Mouse (Mus musculus) neural tube, embryonic 15.5 days (tissue): ENCODE results near the gene Rragc. TPM values are rescaled to one million over a fixed set of nuclear protein-coding genes. Genes with fewer than 3 reads are reported as not detected.
A peak's percentile ranks its signal among the peaks of the same experiment; 100 is the strongest.

ENCODE experiments used
- ATAC-seq: fragments of 200-750 bp; cut with Nextera tagmentation; 2 replicates; pipeline ENCODE4 v1.8.0; 2017; ENCODE audit warnings: mild to moderate bottlenecking, moderate TSS enrichment, moderate library complexity; ENCODE audit not compliant: low FRiP score
- H3K27ac ChIP-seq: fragments of 300-500 bp; sonication (generic); replicated peaks from 2 replicates; pipeline ENCODE4 v1.5.1; 2015; ENCODE audit warnings: mild to moderate bottlenecking, inconsistent platforms
- H3K27me3 ChIP-seq: fragments of 300-500 bp; sonication (generic); replicated peaks from 2 replicates; pipeline ENCODE4 v1.6.1; 2015; ENCODE audit warnings: inconsistent platforms
- H3K36me3 ChIP-seq: fragments of 300-500 bp; sonication (generic); 2 replicates; pipeline ENCODE4 v1.6.1; 2015; ENCODE audit warnings: inconsistent platforms
- H3K4me1 ChIP-seq: fragments of 300-500 bp; sonication (generic); 2 replicates; pipeline ENCODE4 v1.6.1; 2015; ENCODE audit warnings: inconsistent platforms
- H3K4me2 ChIP-seq: fragments of 300-500 bp; sonication (generic); 2 replicates; pipeline ENCODE4 v1.6.1; 2015; ENCODE audit warnings: inconsistent platforms, mild to moderate bottlenecking, moderate library complexity
- H3K4me3 ChIP-seq: fragments of 300-500 bp; sonication (generic); replicated peaks from 2 replicates; pipeline ENCODE4 v1.5.1; 2015; ENCODE audit warnings: mild to moderate bottlenecking, inconsistent platforms
- H3K9ac ChIP-seq: fragments of 300-500 bp; sonication (generic); replicated peaks from 2 replicates; pipeline ENCODE4 v1.6.1; 2015; ENCODE audit warnings: mild to moderate bottlenecking, inconsistent platforms
- H3K9me3 ChIP-seq: fragments of 300-500 bp; sonication (generic); replicated peaks from 2 replicates; pipeline ENCODE4 v1.6.1; 2016; ENCODE audit warnings: inconsistent platforms
- WGBS: fragments of 180-500 bp; shearing (Covaris S2); methylation state at CpG from one replicate; pipeline ENCODE4 v1.1.7; 2015; ENCODE audit warnings: mixed read lengths; 5-methylcytosine and 5-hydroxymethylcytosine counted together
- polyA plus RNA-seq: library from polyadenylated mRNA; unstranded; fragments of >200 nt; fragmentation: Nextera tagmentation; extraction: Ambion mirVana; gene quantifications from 2 replicates; pipeline ENCODE4 v1.2.1, GENCODE M21; 2015

Gene Rragc
- polyA plus RNA-seq, 1 experiment from 2014 or later: 44.4 TPM

- ATAC-seq: peak; percentile 79
Observed at GRCm38 (mm10) chr4:123956703-123957491, 39.7 kb downstream of the Rragc start.

GRCm38 (mm10) chr4:123957492-123957808 is 40.2 kb downstream of the Rragc start:
- ATAC-seq: no peak
- Histone ChIP-seq H3K4me3 (no peak overlapping the region), H3K4me1 (peaks cover 10% of the 10 kb centered on the region), H3K9me3 (no peaks in the 10 kb centered on the region), H3K27me3 (peaks cover 50% of the 10 kb centered on the region), H3K36me3 (no peaks in the 10 kb centered on the region), H3K27ac (no peak overlapping the region), H3K9ac (no peak overlapping the region), H3K4me2 (peak overlapping the region; percentile 50)
- 58% methylated on average over 4 of the region's 4 CpGs for WGBS

More at GRCm38 (mm10) chr4:123956703-123957491, 39.7 kb downstream of the Rragc start:
- peaks cover 10% of the 10 kb centered on the region for H3K4me1 ChIP-seq
- no peaks in the 10 kb centered on the region for H3K9me3 ChIP-seq
- peak overlapping the region; percentile 17 for H3K4me3 ChIP-seq
- WGBS: 7% methylated on average over 31 of the region's 31 CpGs
- no peaks in the 10 kb centered on the region for H3K36me3 ChIP-seq
- H3K4me2 ChIP-seq: peak overlapping the region; percentile 50
- no peak overlapping the region for H3K27ac ChIP-seq
- no peak overlapping the region for H3K9ac ChIP-seq
- H3K27me3 ChIP-seq: peaks cover 50% of the 10 kb centered on the region

- H3K27me3 ChIP-seq: peaks cover 48% of the 10 kb centered on the region
- peaks cover 10% of the 10 kb centered on the region for H3K4me1 ChIP-seq
- no peaks in the 10 kb centered on the region for H3K9me3 ChIP-seq
- no peak overlapping the region for H3K4me2 ChIP-seq
- H3K9ac ChIP-seq: no peak overlapping the region
- WGBS: 63% methylated on average over 4 of the region's 4 CpGs
- H3K36me3 ChIP-seq: no peaks in the 10 kb centered on the region
- H3K4me3 ChIP-seq: no peak overlapping the region
- H3K27ac ChIP-seq: no peak overlapping the region
- ATAC-seq: no peak
Observed at GRCm38 (mm10) chr4:123957891-123958290, 40.6 kb downstream of the Rragc start.

- Histone ChIP-seq H3K9ac (no peak overlapping the region), H3K27ac (no peak overlapping the region), H3K4me3 (no peak overlapping the region), H3K9me3 (no peaks in the 10 kb centered on the region), H3K27me3 (peaks cover 31% of the 10 kb centered on the region), H3K4me1 (peaks cover 10% of the 10 kb centered on the region), H3K4me2 (no peak overlapping the region), H3K36me3 (no peaks in the 10 kb centered on the region)
- 71% methylated on average over 4 of the region's 4 CpGs for WGBS
- no peak for ATAC-seq
Observed at GRCm38 (mm10) chr4:123960955-123961354, 43.7 kb downstream of the Rragc start.

- Histone ChIP-seq H3K4me2 (no peak overlapping the region), H3K9me3 (no peaks in the 10 kb centered on the region), H3K9ac (no peak overlapping the region), H3K36me3 (no peaks in the 10 kb centered on the region), H3K4me1 (no peaks in the 10 kb centered on the region), H3K27ac (no peak overlapping the region), H3K27me3 (peaks cover 21% of the 10 kb centered on the region), H3K4me3 (no peak overlapping the region)
- no peak for ATAC-seq
- 61% methylated on average over 9 of the region's 9 CpGs for WGBS
Observed at GRCm38 (mm10) chr4:123962721-123963120, 45.5 kb downstream of the Rragc start.

- Histone ChIP-seq H3K4me2 (no peak overlapping the region), H3K9ac (no peak overlapping the region), H3K9me3 (no peaks in the 10 kb centered on the region), H3K27me3 (peaks cover 17% of the 10 kb centered on the region; the same call in 1 of the 2 replicates), H3K4me1 (peaks cover 11% of the 10 kb centered on the region), H3K27ac (no peak overlapping the region), H3K4me3 (no peak overlapping the region), H3K36me3 (no peaks in the 10 kb centered on the region)
- ATAC-seq: no peak
- 88% methylated on average over 8 of the region's 8 CpGs for WGBS
Observed at GRCm38 (mm10) chr4:123968663-123969321, 51.5 kb downstream of the Rragc start.

GRCm38 (mm10) chr4:123969458-123969857 is 52.2 kb downstream of the Rragc start:
- no peak overlapping the region for H3K4me2 ChIP-seq
- no peak overlapping the region for H3K27ac ChIP-seq
- no peaks in the 10 kb centered on the region for H3K9me3 ChIP-seq
- peaks cover 11% of the 10 kb centered on the region for H3K4me1 ChIP-seq
- H3K9ac ChIP-seq: no peak overlapping the region
- H3K36me3 ChIP-seq: no peaks in the 10 kb centered on the region
- H3K27me3 ChIP-seq: peaks cover 21% of the 10 kb centered on the region; the same call in 1 of the 2 replicates
- H3K4me3 ChIP-seq: no peak overlapping the region
- no peak for ATAC-seq
- WGBS: 78% methylated on average over 7 of the region's 7 CpGs

GRCm38 (mm10) chr4:123971059-123971458 is 53.8 kb downstream of the Rragc start:
- WGBS: 82% methylated on average over 4 of the region's 4 CpGs
- no peaks in the 10 kb centered on the region for H3K9me3 ChIP-seq
- ATAC-seq: no peak
- H3K27me3 ChIP-seq: peaks cover 24% of the 10 kb centered on the region; the same call in 1 of the 2 replicates
- peaks cover 11% of the 10 kb centered on the region for H3K4me1 ChIP-seq
- H3K4me2 ChIP-seq: no peak overlapping the region
- H3K36me3 ChIP-seq: no peaks in the 10 kb centered on the region
- no peak overlapping the region for H3K4me3 ChIP-seq
- no peak overlapping the region for H3K9ac ChIP-seq
- H3K27ac ChIP-seq: no peak overlapping the region

GRCm38 (mm10) chr4:123972423-123973049 is 55.3 kb downstream of the Rragc start:
- Histone ChIP-seq H3K4me3 (peak overlapping the region; percentile 31), H3K27me3 (peaks cover 20% of the 10 kb centered on the region; the same call in 1 of the 2 replicates), H3K4me2 (peak overlapping the region; percentile 63), H3K9ac (peak overlapping the region; percentile 26; the same call in 1 of the 2 replicates), H3K4me1 (peaks cover 11% of the 10 kb centered on the region), H3K36me3 (no peaks in the 10 kb centered on the region), H3K27ac (no peak overlapping the region), H3K9me3 (no peaks in the 10 kb centered on the region)
- peak; percentile 59; the same call in 1 of the 2 replicates for ATAC-seq
- WGBS: 7% methylated on average over 29 of the region's 29 CpGs

- H3K4me2 ChIP-seq: no peak overlapping the region
- no peak overlapping the region for H3K9ac ChIP-seq
- peaks cover 3% of the 10 kb centered on the region; the same call in 1 of the 2 replicates for H3K4me1 ChIP-seq
- no peak for ATAC-seq
- no peak overlapping the region for H3K4me3 ChIP-seq
- H3K27ac ChIP-seq: no peak overlapping the region
- no peaks in the 10 kb centered on the region for H3K36me3 ChIP-seq
- no peaks in the 10 kb centered on the region for H3K27me3 ChIP-seq
- no peaks in the 10 kb centered on the region for H3K9me3 ChIP-seq
- 26% methylated on average over 5 of the region's 5 CpGs for WGBS
Observed at GRCm38 (mm10) chr4:123982105-123982504, 64.9 kb downstream of the Rragc start.
